Mouse (Mus musculus) heart, postnatal 36 days (tissue): ENCODE measurements at regions not wholly inside any gene's neighbourhood (a gene's known extent, or its start where the extent isn't known, plus 50 kb on each side); places are given as distances from the start of the nearest gene placed in this dataset.
"Not testable (repeated sequence)": the region's sequence is repeated elsewhere in the genome, so short reads cannot be mapped to it uniquely, and the experiment has no call there.

Experiments
- DNase-seq, 2 experiments: peaks; one replicate each; pipeline ENCODE4 v3.0.0; 2021 to 2022
- intact Hi-C: fragments of 180-260 bp; cut with DNase I; formaldehyde crosslinking; loops from one replicate; pipeline ENCODE4 v1.15.1; 2025

DNA sequence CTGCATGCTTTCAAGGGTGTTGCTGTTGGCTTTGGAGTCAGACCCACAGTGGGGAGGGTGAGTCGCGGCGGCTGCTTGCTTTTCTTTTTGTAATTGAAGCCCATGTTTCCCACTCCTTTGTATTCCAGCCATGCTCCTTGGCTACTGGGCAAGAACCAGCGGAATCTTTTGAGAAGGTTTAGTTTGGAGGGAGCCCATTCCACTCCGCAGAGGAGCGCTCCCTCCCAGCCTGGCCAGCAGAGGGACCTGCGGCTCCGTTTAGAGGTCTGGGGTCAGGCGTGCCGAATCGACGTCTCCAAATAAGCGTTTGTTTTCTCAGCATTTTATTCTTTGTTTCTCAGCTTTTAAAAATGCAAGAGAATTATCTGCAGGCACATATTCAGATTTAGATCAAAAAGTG lies 149.6 kb upstream of the Ttc29 start:
- DNase-seq = peak; percentile 16 to 37
- intact Hi-C loops = loop anchor here (2.0 to 5.0 kb wide), 4 partner anchors 585 to 1524 kb away; no protein-coding TSS in a partner anchor

- intact Hi-C loops = loop anchor here (5.0 kb wide), 3 partner anchors 678 to 1523 kb away; no protein-coding TSS in a partner anchor
- no peak for DNase-seq
Measured at GRCm38 (mm10) chr8:78064161-78064560, 148.9 kb upstream of the Ttc29 start.

DNA sequence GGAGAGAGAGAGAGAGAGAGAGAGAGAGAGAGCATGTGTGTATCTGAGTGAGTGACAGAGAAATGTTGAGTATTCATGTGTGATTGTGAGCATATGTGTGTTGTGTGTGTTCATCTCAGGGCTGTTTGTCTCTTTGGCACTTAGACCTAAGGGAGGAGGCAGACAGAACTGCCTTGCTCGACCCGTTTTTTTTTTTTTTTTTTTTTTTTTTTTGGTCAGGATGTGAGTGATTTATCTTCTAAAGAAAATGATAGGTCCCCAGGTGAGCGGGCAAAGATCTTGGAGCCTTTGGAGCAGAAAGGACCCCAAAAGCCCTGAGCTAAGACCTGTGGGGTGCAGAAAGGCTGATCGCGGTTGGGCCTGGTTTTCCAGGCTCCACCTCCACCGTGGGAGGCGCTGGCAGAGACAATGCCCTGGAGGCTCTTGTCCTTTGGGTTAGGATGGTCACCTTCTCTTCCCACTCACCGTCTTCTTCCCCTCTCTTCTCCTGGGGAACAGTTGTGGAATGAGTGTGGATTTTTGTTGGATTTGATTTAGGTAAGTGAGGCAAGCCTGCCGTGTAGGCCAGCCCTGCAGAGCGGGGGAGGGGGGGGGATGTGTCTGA lies 147.1 kb upstream of the Ttc29 start:
- intact Hi-C loops = no loop called here

DNA sequence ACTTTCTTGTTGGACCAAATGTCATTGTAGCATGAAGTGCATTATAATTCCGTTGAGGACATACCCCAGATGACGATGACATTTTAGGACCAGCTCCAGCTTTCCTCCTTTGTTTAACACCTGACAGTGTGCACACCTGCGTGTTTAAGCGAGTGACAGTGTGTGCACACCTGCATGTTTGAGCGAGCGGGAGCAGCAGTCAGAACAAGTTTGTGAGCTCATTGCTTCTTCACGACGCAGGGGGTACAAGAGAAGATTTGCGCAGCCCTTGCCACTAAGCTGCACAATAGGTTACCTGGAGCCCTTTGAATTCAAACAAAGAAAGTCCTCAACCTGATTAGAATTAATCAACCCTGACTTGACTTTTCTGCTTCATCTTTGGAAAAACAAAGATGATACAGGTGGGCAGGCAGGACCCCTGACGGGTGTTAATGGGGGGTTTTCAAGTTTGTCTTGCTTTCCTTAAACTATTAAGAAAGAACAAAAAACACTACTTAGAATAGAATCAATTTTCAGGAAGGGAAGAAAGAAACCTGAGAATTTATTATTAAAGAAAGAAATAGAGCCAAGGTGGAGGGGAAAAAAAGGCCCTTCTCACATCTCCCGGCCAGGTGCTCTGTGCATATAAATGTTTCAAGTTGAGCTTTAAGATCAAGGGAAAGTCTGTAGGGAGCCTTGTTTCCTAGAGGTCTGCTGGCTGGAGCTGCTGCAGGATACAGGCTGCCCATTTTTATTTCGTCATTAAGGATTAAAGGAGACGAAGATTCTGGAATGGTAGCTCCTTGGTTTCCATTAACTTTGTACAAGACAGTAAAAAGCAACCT lies 144.8 kb upstream of the Ttc29 start:
- intact Hi-C loops = no loop called here
- no peak for DNase-seq

More for the DNA sequence above, 147.1 kb upstream of the Ttc29 start:
- no peak for DNase-seq

DNA sequence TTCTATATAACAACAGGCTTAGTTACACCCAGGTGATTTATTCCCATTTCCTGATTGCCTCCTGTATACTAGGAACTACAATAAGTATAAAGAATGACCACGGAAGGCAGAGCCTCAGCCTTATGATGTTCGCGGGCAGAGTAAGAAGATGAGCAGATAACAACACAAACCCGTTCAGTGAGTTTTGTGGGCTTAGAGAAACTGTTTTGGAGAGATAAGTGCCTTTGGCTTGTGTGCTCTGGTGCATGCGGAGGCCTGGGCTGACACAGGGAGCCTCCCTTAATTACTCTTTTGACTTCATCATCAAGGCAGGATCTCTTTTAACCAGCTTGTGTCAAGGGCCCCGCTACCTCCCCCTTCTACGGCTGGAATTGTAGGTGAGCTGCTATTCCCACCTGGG lies 139.3 kb upstream of the Ttc29 start:
- intact Hi-C loops = no loop called here
- no peak for DNase-seq

GRCm38 (mm10) chr8:78077122-78077521 lies 136.0 kb upstream of the Ttc29 start:
- intact Hi-C loops = no loop called here
- DNase-seq = peak in 1 of 2 experiments; percentile 6

DNA sequence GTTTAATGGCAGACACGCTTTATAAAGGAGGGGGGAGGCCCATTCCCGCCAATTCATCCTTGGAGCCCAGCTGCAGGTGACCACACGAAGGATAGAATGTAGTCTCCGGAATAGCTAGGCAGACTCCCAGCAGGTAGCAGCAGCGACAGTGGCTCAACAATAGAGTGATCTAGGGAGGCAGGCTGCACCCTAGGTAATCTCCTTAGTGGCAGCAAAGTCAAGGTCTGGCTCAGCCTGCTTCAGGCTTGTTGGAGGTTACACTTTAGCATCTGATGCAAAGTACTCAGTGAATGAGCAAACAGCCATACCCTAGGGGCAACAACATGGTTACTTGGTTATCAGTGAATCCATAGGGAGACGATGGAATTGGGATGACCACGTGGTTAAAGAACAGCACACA lies 131.7 kb upstream of the Ttc29 start:
- DNase-seq, intact Hi-C loops: not testable (repeated sequence)

GRCm38 (mm10) chr8:78083012-78083411 lies 130.1 kb upstream of the Ttc29 start:
- DNase-seq = no peak
- intact Hi-C loops = no loop called here

DNA sequence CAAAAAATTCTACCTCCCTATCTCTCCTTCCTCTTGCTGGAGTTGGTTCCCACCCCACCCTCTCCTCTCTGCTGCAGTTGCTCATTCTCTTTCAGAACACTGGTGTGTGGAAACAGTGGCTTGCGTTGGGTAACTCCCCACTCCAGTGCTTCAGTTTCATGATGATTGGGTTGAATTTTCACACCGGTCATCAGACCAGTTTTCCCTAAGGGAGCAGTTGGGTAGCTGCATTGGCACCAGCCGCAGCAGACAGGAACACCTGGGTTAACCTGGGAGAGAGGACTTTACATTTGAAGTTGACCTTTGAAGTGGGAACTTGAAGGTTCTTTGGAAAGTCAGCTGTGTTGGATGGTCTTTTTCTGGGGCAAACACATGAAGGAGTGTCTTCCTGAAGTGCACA lies 126.7 kb upstream of the Ttc29 start:
- DNase-seq = no peak
- intact Hi-C loops = no loop called here

DNA sequence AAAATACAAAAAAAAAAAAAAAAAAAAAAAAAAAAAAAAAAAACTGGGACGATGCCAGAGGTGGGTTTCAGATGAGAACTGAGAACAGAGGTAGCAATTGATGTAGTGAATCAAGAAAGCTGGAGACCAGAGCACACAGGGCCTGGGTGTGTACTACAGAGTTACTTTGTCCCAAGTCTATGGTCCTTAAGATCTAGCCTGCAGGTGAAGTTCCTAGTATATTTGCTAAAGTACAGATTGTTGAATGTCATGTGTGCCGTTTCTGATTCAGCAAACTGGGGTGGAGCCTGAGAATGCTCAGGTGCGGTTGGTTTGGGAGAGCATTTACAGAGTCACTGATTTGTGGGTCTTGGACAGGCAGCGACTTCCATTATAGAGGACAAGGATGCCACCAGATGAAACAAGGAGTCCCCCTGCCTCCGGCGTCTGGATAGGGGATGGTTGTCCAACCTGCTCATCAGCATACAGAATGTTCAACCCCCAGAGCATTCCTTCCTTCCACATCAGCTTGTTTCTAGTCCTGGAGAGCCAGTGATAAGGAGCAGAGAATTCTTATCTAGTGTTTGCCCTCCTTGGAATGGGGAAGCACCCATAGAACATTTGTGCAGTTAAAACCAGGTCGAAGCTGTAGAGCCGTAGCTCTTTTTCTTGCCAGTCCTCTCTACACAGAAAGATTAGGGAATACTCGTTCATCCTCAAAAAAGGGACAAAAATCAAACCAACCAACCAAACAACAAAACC lies 122.5 kb upstream of the Ttc29 start:
- no peak for DNase-seq
- intact Hi-C loops = no loop called here

DNA sequence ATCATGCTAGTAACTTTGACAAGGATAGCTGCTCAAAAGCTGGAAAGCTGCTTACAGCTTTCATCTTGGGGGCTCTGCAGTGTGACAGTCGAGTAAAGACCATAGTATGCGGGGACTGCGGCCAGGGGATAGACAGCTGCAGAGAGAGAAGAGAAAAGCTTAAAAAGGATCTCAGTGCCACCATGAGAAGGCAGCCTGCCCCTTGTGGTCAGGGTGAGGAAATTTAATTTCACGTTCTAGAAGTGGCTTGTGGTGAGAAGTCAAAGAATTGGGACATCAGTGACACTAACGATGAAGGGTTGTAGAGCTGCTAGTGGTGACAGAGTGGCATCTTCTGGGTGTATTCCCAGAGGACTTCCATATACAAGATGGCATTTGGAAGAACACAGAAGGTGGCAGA lies 116.7 kb upstream of the Ttc29 start:
- intact Hi-C loops = no loop called here
- no peak for DNase-seq

- intact Hi-C loops = no loop called here
- DNase-seq = no peak
Measured at GRCm38 (mm10) chr8:78098191-78098745, 114.8 kb upstream of the Ttc29 start.

GRCm38 (mm10) chr8:78099091-78099490 lies 114.0 kb upstream of the Ttc29 start:
- intact Hi-C loops = no loop called here

GRCm38 (mm10) chr8:78107339-78107738 lies 105.8 kb upstream of the Ttc29 start:
- intact Hi-C loops = no loop called here
- no peak for DNase-seq

More at GRCm38 (mm10) chr8:78099091-78099490, 114.0 kb upstream of the Ttc29 start:
- DNase-seq = no peak

GRCm38 (mm10) chr8:78110003-78110649 lies 103.0 kb upstream of the Ttc29 start:
- intact Hi-C loops = no loop called here
- no peak for DNase-seq

DNA sequence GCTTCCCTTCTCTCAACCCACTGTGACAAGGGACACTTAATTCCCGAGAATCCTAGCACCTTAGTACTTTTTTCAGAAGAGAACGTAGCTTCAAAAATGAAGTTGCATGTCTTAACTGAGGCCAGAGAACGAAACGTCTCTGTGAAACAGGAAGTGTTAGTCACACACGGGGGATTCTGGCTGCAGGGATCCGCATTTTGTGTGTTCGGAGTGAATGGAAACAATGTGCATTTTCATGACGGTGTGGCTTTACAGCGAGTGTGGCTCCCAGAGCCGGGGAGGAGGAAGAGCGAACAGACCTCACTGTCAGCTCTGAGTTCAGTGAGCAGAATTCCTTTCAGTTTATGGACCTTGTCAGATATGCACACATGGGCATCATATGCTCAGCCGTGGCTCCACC lies 100.0 kb upstream of the Ttc29 start:
- intact Hi-C loops = no loop called here
- no peak for DNase-seq

GRCm38 (mm10) chr8:78114512-78114911 lies 98.6 kb upstream of the Ttc29 start:
- intact Hi-C loops = no loop called here

DNA sequence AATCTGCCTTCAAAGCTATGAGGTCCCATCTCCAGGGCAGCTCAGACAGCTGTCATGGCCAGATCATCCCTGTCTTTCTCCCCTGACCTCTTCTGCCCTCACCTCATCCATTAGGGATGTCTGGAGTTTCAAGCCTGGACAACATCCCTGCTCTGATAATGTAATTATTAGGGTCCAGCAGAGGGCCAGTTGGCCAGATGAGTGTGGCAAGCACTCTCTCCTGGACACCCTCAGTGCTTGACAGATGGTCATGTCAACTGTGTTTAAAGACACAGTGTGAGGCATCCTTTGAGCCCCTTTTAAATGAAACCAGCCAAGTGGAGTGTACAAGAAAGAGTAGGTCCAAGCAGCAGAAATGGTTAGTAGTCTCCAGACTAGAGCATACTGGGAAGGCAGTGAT lies 95.9 kb upstream of the Ttc29 start:
- DNase-seq = no peak
- intact Hi-C loops = no loop called here

More at GRCm38 (mm10) chr8:78114512-78114911, 98.6 kb upstream of the Ttc29 start:
- DNase-seq = no peak

DNA sequence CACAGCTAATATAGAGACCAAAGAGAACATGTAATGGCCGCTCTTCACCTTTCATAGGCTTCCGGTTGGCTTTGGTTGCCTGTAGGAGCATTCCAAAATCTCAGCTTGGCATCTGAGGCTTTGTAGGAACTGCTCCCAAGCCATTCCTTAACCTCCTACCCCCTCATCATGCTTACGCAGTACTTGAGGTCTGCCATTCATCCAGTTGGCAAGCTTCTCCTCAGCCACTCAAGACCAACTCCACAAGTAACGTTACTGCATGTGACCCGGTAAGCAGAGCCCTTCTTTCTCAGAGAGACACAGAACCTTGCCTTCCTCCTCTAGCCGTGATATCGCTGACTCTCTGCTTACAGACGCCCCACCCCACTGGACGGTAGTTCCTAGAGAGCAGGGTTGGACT lies 94.6 kb upstream of the Ttc29 start:
- intact Hi-C loops = no loop called here
- DNase-seq = no peak

GRCm38 (mm10) chr8:78119682-78120081 lies 93.4 kb upstream of the Ttc29 start:
- DNase-seq = no peak
- intact Hi-C loops = loop anchor here (10.0 kb wide), 1 partner anchor 525 kb away; no protein-coding TSS in a partner anchor
